Mouse (Mus musculus) embryonic stem cell, embryonic (primary cell): ENCODE measurements at regions not wholly inside any gene's neighbourhood (a gene's known extent, or its start where the extent isn't known, plus 50 kb on each side); places are given as distances from the start of the nearest gene placed in this dataset.

Experiments
- CTCF ChIA-PET, 4 experiments: fragments of 300-600 bp in 2 of 4; fragments of 350-600 bp in 2 of 4; sonication (Branson Sonifier 250); formaldehyde crosslinking; loops; one replicate each; lab custom pipeline; 2022; ENCODE audit warnings: inconsistent platforms in 2 of 4; lab: Charles Lee
- POLR2A ChIA-PET, 4 experiments: fragments of 300-600 bp in 2 of 4; fragments of 350-600 bp in 2 of 4; sonication (Branson Sonifier 250); formaldehyde crosslinking; loops; one replicate each; lab custom pipeline; 2022; ENCODE audit warnings: antibody characterized with exemption in 4 of 4, inconsistent platforms in 1 of 4; lab: Charles Lee

- CTCF ChIA-PET, result no interaction called here
- POLR2A ChIA-PET, result no interaction called here
These were observed 504.9 kb downstream of the Ptprc start for GRCm38 (mm10) chr1:137670650-137671049.

GRCm38 (mm10) chr1:137669849-137670248 is 505.7 kb downstream of the Ptprc start:
- CTCF ChIA-PET, result no interaction called here
- POLR2A ChIA-PET, result no interaction called here

DNA sequence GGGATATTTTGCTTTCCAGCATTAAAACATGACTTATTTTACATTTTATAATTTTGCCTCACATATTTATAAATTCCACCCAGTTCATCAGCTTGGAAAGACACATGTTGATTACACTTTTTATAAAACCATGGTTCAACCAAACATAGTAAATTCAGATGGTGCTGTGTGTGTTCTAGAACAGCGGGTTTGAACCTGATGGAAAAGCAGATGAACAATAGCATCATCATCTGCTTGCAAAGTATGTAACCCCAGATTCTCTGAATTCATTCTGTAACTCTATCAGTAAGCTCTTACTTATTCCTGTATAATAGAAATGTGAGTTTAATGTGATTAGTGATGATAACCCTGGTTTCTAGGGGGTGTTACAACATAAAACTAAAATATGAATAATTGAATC is 517.4 kb downstream of the Ptprc start:
- CTCF ChIA-PET, result no interaction called here

GRCm38 (mm10) chr1:137656900-137657458 is 518.5 kb downstream of the Ptprc start:
- CTCF ChIA-PET, result no interaction called here
- POLR2A ChIA-PET, result no interaction called here

More for the DNA sequence above, 517.4 kb downstream of the Ptprc start:
- POLR2A ChIA-PET, result no interaction called here

DNA sequence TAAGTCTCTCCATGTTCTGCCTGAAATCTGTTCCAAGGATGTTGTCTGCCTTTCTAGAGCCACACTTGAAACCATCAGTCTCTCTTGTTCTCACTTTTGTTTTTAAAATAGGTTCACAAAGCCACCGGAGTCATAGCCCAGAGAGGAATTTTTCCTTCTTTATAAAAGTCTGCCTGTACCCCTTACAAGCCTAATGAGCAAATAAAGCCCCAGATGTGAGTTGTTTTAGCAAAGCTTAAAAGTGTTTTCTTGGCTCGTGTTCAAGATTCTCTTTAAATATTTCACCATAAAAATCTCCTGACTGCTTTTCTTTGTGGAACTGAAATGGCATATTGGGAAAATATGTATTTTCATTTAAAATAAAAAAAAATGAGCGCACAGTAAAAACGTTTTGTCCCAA is 521.3 kb downstream of the Ptprc start:
- POLR2A ChIA-PET, result no interaction called here
- CTCF ChIA-PET, result no interaction called here

DNA sequence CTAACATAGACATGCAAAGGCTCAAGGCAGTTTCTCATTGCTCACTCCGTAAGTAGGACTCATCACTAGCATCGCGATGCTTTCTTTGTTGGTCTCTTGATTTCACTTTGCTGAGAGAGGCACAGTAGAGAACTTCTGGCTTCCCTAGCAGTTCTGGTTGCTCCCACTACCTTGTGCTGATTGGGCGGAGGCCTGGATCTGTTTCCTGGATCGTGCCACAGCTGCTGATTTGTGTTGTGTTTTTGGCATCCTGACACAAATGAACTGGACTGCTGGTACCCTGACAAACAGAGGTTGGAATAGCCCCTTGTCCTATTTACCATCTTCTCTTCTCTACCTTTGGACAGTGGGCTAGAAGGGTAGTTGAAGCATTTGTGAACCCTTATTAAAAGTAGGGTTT is 522.0 kb downstream of the Ptprc start:
- CTCF ChIA-PET, result no interaction called here
- POLR2A ChIA-PET, result interaction anchor here in 1 of 4 experiments (0.8 kb wide), 1 partner anchor 13 kb away, joined by 3 read pairs; no protein-coding TSS in a partner anchor

- ChIA-PET CTCF (interaction anchor here in 1 of 4 experiments (0.7 kb wide), 1 partner anchor 35 kb away, joined by 4 read pairs; no protein-coding TSS in a partner anchor), POLR2A (no interaction called here)
These were observed 524.9 kb downstream of the Ptprc start for GRCm38 (mm10) chr1:137650629-137651028.

DNA sequence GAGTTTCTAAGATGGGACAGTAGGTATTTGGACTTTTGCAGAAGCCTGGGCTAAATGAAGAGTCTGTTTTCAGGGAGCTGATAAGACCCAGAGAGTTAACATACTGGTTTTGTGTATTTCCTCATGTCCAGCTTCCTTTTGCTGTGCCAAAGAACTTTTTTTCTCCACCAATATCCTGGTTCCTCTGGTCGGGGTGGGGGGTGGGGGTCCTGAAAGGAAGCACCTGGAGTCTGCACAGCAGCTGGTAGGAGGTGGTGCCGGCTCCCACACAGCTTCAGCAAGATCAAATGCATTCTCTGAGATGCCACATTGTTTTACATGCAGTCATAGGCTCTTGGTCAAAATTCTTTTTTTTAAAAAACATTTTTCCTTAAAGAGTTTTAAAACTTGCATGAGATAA is 525.4 kb downstream of the Ptprc start:
- POLR2A ChIA-PET, result no interaction called here
- CTCF ChIA-PET, result no interaction called here

DNA sequence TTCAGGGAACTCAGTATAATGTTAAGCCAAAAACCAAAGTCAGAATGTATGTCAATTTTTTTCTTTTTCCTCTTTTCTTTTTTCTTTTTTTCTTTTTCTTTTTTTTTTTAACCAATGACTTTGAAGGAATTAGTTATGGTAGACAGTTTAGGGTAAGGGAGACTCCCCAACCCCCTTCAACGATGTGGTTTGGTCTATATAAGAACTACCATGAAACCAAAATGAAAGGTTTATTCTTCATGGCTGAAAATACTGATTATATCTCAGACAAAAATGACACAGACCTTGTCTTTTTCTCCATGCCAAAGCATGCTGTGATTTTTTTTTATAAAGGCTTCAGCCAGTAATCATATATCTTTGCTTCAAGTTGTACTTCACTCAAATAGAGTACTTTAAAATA is 526.7 kb downstream of the Ptprc start:
- ChIA-PET POLR2A (no interaction called here), CTCF (no interaction called here)

GRCm38 (mm10) chr1:137644601-137645040 is 530.9 kb downstream of the Ptprc start:
- CTCF ChIA-PET, result no interaction called here
- POLR2A ChIA-PET, result no interaction called here

GRCm38 (mm10) chr1:137643508-137643907 is 532.0 kb downstream of the Ptprc start:
- CTCF ChIA-PET, result no interaction called here
- POLR2A ChIA-PET, result no interaction called here

- POLR2A ChIA-PET, result interaction anchor here in 1 of 4 experiments (0.7 kb wide), 1 partner anchor 12 kb away, joined by 3 read pairs; no protein-coding TSS in a partner anchor
- CTCF ChIA-PET, result no interaction called here
These were observed 534.7 kb downstream of the Ptprc start for GRCm38 (mm10) chr1:137640848-137641247.

GRCm38 (mm10) chr1:137636947-137637346 is 538.6 kb downstream of the Ptprc start:
- POLR2A ChIA-PET, result no interaction called here
- CTCF ChIA-PET, result no interaction called here

- POLR2A ChIA-PET, result no interaction called here
These were observed 539.1 kb downstream of the Ptprc start for GRCm38 (mm10) chr1:137636321-137636944.

GRCm38 (mm10) chr1:137635781-137636180 is 539.7 kb downstream of the Ptprc start:
- CTCF ChIA-PET, result no interaction called here
- POLR2A ChIA-PET, result no interaction called here

More at GRCm38 (mm10) chr1:137636321-137636944, 539.1 kb downstream of the Ptprc start:
- CTCF ChIA-PET, result no interaction called here

DNA sequence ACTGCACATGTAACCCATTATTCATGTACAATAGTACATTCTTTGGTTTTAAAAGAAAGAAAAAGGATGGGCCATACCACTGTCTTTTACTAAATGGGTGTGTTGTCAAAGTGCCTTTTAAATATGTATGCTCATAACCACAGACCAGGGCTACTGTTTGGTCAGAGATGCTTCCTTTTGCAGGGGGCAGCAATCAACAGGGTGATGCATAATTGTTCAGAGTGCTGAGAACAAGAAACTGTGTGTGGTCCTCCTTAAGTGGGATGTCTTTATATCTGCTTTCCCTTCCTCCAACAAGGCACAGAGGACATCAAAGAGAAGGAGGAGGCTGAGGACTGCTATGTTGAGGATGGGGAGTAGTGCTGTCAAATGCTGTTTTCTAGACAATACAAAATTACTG is 544.0 kb downstream of the Ptprc start:
- ChIA-PET CTCF (no interaction called here), POLR2A (no interaction called here)

- POLR2A ChIA-PET, result no interaction called here
These were observed 554.8 kb downstream of the Ptprc start for GRCm38 (mm10) chr1:137620672-137621071.

DNA sequence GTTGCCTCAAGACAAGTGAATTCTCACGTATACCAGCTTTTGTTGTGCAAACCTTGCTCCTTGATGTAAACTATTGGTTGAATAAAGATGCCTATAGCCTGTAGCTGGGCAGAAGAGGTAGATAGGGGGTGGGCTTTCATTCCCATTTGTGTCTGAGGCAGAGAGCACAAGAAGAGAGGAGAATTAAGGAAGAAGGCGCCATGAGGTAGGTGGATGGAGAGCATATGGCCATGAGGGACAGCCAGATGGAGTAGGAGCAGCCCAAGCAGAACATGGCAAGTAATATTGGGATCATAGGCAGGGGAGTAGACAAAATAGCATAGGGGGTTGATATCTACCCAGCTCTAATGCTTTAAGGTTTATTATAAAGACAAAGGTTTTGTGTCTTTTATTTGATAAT is 557.3 kb downstream of the Ptprc start:
- ChIA-PET POLR2A (no interaction called here), CTCF (no interaction called here)

More at GRCm38 (mm10) chr1:137620672-137621071, 554.8 kb downstream of the Ptprc start:
- CTCF ChIA-PET, result no interaction called here

DNA sequence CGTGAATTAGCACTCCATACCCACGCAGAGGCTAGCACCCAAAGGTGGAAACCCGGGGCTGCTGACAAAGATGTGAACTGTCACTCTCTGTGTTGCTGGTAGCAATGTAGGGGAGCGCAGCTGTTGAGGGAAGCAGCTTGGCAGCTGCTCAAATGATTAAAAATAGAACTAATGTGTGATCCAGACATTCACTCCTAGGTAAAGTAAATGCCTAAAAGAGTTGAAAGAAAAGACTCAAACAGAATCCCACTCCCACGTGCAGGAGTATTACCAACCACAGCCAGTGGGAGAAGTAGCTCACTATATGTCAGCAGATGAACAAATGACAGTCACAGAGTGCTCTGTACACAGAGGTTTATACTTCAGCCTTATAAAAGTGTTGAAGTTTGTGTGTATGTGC is 558.0 kb downstream of the Ptprc start:
- ChIA-PET POLR2A (no interaction called here), CTCF (no interaction called here)

DNA sequence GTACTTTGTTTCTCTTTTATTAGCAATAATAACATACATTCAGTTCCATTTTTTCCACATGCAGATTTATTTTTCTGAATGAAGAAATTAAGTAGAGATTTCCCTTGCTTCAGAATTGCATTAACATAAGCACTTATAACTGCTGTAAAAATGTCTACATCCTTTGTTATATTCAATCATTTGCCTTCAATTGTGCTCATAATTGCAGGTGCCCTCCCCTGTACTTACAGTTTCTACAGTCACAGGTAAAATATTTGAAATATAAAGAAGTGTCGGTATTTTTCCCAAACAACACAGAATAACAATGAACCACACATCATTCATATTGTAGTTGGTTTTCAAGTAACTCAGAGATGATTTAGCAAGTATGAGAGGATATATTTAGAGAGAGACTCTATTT is 568.8 kb downstream of the Ptprc start:
- ChIA-PET POLR2A (interaction anchor here in 1 of 4 experiments (0.7 kb wide), 1 partner anchor 112 kb away, joined by 3 read pairs; no protein-coding TSS in a partner anchor), CTCF (no interaction called here)
